Mouse (Mus musculus) CH12.LX (cell line): ENCODE results near the gene Adap1. TPM values are rescaled to one million over a fixed set of nuclear protein-coding genes. Genes with fewer than 3 reads are reported as not detected.

Experiments
- DNase-seq: peaks from one replicate; pipeline ENCODE4 v3.0.0-alpha.2; 2013; ENCODE audit errors: extremely low read depth
- H3K27ac ChIP-seq: 2 replicates; pipeline ENCODE4 v1.5.1; 2012; ENCODE audit warnings: low read depth, mild to moderate bottlenecking, control low read depth, moderate library complexity; ENCODE audit not compliant: insufficient read depth
- H3K27me3 ChIP-seq: replicated peaks from 2 replicates; pipeline ENCODE3; 2012; ENCODE audit warnings: inconsistent platforms
- H3K36me3 ChIP-seq, 2 experiments: replicated peaks in 1 of 2; 2 replicates each; pipeline versions ENCODE3 to v1.6.1; 2012; ENCODE audit warnings: inconsistent platforms in 1 of 2, low read length in 1 of 2, mild to moderate bottlenecking in 1 of 2, mixed read lengths in 1 of 2, moderate library complexity in 1 of 2; ENCODE audit not compliant: control insufficient read depth in 1 of 2, insufficient read depth in 1 of 2
- H3K4me1 ChIP-seq, 2 experiments: 2 replicates each; pipeline ENCODE4 v1.6.1; 2012; ENCODE audit warnings: inconsistent platforms in 1 of 2, moderate library complexity in 1 of 2; ENCODE audit not compliant: insufficient read depth in 2 of 2, control insufficient read depth in 1 of 2
- H3K4me2 ChIP-seq: 2 replicates; pipeline ENCODE4 v1.6.1; 2012; ENCODE audit warnings: low read depth, mild to moderate bottlenecking, control low read depth; ENCODE audit not compliant: poor library complexity, insufficient read depth, severe bottlenecking
- H3K4me3 ChIP-seq, 3 experiments: fragments of 150-350 bp in 1 of 3; sonication (generic) in 1 of 3; replicated peaks in 1 of 3; 2 replicates each; pipeline versions ENCODE3 to v1.5.1; 2011 to 2012; ENCODE audit warnings: low read depth in 2 of 3, low read length in 2 of 3, mild to moderate bottlenecking in 2 of 3, moderate library complexity in 2 of 3, control low read depth in 1 of 3, improper control_type of control experiment in 1 of 3, inconsistent platforms in 1 of 3, mixed read lengths in 1 of 3; ENCODE audit not compliant: poor library complexity in 1 of 3
- H3K79me2 ChIP-seq: replicated peaks from 2 replicates; pipeline ENCODE4 v1.6.1; 2012; ENCODE audit warnings: mild to moderate bottlenecking, moderate library complexity; ENCODE audit not compliant: control insufficient read depth, poor library complexity, insufficient read depth, severe bottlenecking; ENCODE audit errors: extremely low read depth
- H3K9ac ChIP-seq: 2 replicates; pipeline ENCODE4 v1.6.1; 2012; ENCODE audit warnings: low read depth, mild to moderate bottlenecking, control low read depth, moderate library complexity; ENCODE audit not compliant: insufficient read depth
- H3K9me3 ChIP-seq: replicated peaks from 2 replicates; pipeline ENCODE3; 2012; ENCODE audit warnings: low read length, inconsistent platforms, mixed read lengths
- HCFC1 ChIP-seq: IDR thresholded peaks from 2 replicates; pipeline ENCODE4 v1.6.1; 2012; ENCODE audit warnings: low read depth, mild to moderate bottlenecking, inconsistent platforms, low read length, improper control_type of control experiment
- IRF4 ChIP-seq: IDR thresholded peaks from 2 replicates; pipeline ENCODE4 v1.6.1; 2014; ENCODE audit warnings: low read depth, mild to moderate bottlenecking, inconsistent platforms, low read length, improper control_type of control experiment
- JUN ChIP-seq: IDR thresholded peaks from 2 replicates; pipeline ENCODE4 v1.6.1; 2011; ENCODE audit warnings: low read depth, mild to moderate bottlenecking, low read length, improper control_type of control experiment, moderate library complexity; ENCODE audit not compliant: insufficient read depth
- JUND ChIP-seq: conservative IDR thresholded peaks from 2 replicates; pipeline ENCODE4 v1.6.1; 2011; ENCODE audit warnings: low read depth, low read length, improper control_type of control experiment
- KAT2A ChIP-seq: IDR thresholded peaks from 2 replicates; pipeline ENCODE4 v1.6.1; 2012; ENCODE audit warnings: low read length, improper control_type of control experiment, inconsistent platforms; ENCODE audit not compliant: insufficient replicate concordance
- MAZ ChIP-seq: IDR thresholded peaks from 2 replicates; pipeline ENCODE4 v1.6.1; 2012; ENCODE audit warnings: low read depth, mild to moderate bottlenecking, inconsistent platforms, low read length, improper control_type of control experiment, moderate library complexity
- MEF2A ChIP-seq: IDR thresholded peaks from 2 replicates; pipeline ENCODE4 v1.6.1; 2014; ENCODE audit warnings: low read depth, mild to moderate bottlenecking, inconsistent platforms, low read length, improper control_type of control experiment, borderline replicate concordance
- MYC ChIP-seq: IDR thresholded peaks from 2 replicates; pipeline ENCODE4 v1.6.1; 2011; ENCODE audit warnings: low read depth, mild to moderate bottlenecking, improper control_type of control experiment, low read length
- RCOR1 ChIP-seq: conservative IDR thresholded peaks from 2 replicates; pipeline ENCODE4 v1.6.1; 2012; ENCODE audit warnings: low read depth, mild to moderate bottlenecking, inconsistent platforms, low read length, improper control_type of control experiment
- SIN3A ChIP-seq: IDR thresholded peaks from 2 replicates; pipeline ENCODE4 v1.6.1; 2012; ENCODE audit warnings: low read length, improper control_type of control experiment, inconsistent platforms
- SMC3 ChIP-seq: IDR thresholded peaks from 2 replicates; pipeline ENCODE4 v1.6.1; 2011; ENCODE audit warnings: low read depth, low read length, improper control_type of control experiment
- TBP ChIP-seq: conservative IDR thresholded peaks from 2 replicates; pipeline ENCODE4 v1.6.1; 2011; ENCODE audit warnings: low read depth, low read length, improper control_type of control experiment
- ZNF384 ChIP-seq: IDR thresholded peaks from 2 replicates; pipeline ENCODE4 v1.6.1; 2012; ENCODE audit warnings: low read depth, low read length, improper control_type of control experiment, inconsistent platforms
- dilution Hi-C: fragments of 300-500 bp; cut with MboI; formaldehyde crosslinking; loops from 2 replicates; pipeline ENCODE4 v1.14.3; 2020; ENCODE audit warnings: low sequenced_read_pairs; ENCODE audit not compliant: extremely low pct_unique_long_range_greater_than_20kb, extremely low pct_ligation_motif_present
- in situ Hi-C: fragments of 300-500 bp; cut with MboI; formaldehyde crosslinking; loops from 3 replicates; pipeline ENCODE4 v1.14.3; 2019; ENCODE audit warnings: low sequenced_read_pairs, low pct_ligation_motif_present, low pct_unique_long_range_greater_than_20kb, mixed read lengths
- polyA plus RNA-seq: library from polyadenylated mRNA; unstranded; fragments of >175 nt; gene quantifications from 2 replicates; pipeline ENCODE4 v1.2.1, GENCODE M21; 2012; ENCODE audit warnings: low read depth; ENCODE audit not compliant: insufficient read length
- total RNA-seq, 2 experiments: library from RNA; depleted of rRNA; stranded (reverse); fragments of 300-350 nt in 1 of 2; fragments of >200 nt in 1 of 2; gene quantifications; 2 replicates each; pipeline ENCODE4 v1.2.3; 2012 to 2014

The Adap1 gene
- total and polyA plus RNA-seq, 3 experiments, result 53.9 to 73.2 (median 70.7) TPM

GRCm38 (mm10) chr5:139277287-139277686 is 48.1 kb downstream of the Adap1 start:
- H3K9me3 ChIP-seq, result no peaks in the 10 kb centered on the region
- dilution Hi-C loops (no loop called here), in situ Hi-C loops (no loop called here)
- no peak for DNase-seq
- no peak overlapping the region for H3K4me3 ChIP-seq
- peaks cover 60 to 83% of the 10 kb centered on the region in 2 experiments for H3K36me3 ChIP-seq
- H3K4me2 ChIP-seq, result no peak overlapping the region
- H3K79me2 ChIP-seq, result no peaks in the 10 kb centered on the region
- H3K27ac ChIP-seq, result no peak overlapping the region
- H3K27me3 ChIP-seq, result no peaks in the 10 kb centered on the region
- peaks cover 0 to 12% of the 10 kb centered on the region in 2 experiments; a peak in 2 of 4 replicates for H3K4me1 ChIP-seq
- no peak for TF ChIP-seq IRF4
- TF ChIP-seq SMC3, result no peak
- no peak for TF ChIP-seq RCOR1
- no peak for TF ChIP-seq ZNF384
- no peak for TF ChIP-seq SIN3A
- TF ChIP-seq MEF2A, result no peak
- no peak for TF ChIP-seq MYC
- TF ChIP-seq KAT2A, result no peak
- no peak for TF ChIP-seq JUND
- no peak for TF ChIP-seq HCFC1
- no peak for TF ChIP-seq JUN
- TF ChIP-seq, all 38 proteins: peak for 0
- H3K9ac ChIP-seq, result no peak overlapping the region

GRCm38 (mm10) chr5:139271994-139272554 is 53.3 kb downstream of the Adap1 start:
- dilution Hi-C loops (no loop called here), in situ Hi-C loops (no loop called here)
- Histone ChIP-seq H3K79me2 (no peaks in the 10 kb centered on the region), H3K4me3 (no peak overlapping the region), H3K36me3 (peaks cover 71 to 80% of the 10 kb centered on the region in 2 experiments), H3K9ac (no peak overlapping the region), H3K4me1 (0 out of 4 replicates have a peak, but pooled peaks cover 0 to 4% of the 10 kb centered on the region in 2 experiments), H3K27ac (no peak overlapping the region), H3K9me3 (no peaks in the 10 kb centered on the region), H3K4me2 (no peak overlapping the region), H3K27me3 (no peaks in the 10 kb centered on the region)
- DNase-seq, result no peak
- TF ChIP-seq IRF4 (no peak), MAZ (no peak), ZNF384 (no peak), TBP (no peak)
